Mouse (Mus musculus): ENCODE data around the gene Tnfsfm13. TPM values are rescaled to one million over a fixed set of nuclear protein-coding genes. Genes with fewer than 3 reads are reported as not detected.

Tnfsfm13 gene
- total RNA-seq, 2 experiments from 2014 or later = 0.87 to 2.1 TPM

DNA sequence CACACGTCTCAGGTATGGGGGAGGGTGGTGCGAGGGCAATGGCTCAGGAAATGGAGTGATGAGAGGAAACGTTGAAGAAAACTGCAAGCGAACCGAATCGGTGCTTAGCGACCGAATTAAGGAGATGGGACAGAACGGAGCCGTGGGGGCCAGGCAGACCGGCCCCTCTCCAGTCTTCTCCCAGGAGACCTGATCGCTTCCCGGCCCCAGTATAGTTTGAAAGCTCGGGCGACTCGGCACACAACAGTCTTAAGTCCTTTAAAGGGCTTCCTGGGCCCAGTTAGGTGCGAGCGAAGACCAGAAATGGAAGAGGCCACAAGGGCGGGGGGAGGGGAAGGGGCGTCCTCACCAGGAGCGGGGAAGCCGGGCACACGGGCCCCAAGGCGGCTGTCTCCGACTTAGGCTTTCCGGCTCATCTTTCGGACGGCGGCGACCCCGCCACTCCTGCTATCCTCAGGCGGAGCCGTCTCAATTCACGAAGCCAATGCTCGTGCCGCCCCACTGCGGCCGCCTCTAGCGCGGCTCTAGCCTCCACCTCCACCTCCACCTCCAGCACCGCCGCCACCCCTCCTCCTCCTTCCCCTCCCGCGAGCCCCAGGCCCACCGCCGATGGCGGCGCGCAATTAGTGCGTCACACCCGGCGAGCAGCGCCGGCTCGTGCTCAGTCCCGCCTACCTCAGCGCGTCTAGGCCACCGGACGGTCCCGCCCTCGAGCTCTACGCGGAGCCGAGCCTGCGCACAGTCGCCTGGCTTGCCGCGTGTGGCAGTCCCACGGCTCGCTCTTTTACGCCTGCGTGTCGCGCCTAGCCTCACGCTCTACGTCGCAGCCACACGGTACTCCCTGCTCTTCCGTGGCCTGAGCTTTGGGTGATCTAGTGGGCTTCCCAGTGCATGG is 14.3 kb downstream of the Tnfsfm13 start, which contains the start of gene Senp3:
Gene Senp3, minus strand, starts transcription at position 771 of the 895 bp plus-strand sequence.
- DNase-seq = peak; percentile 97

DNA sequence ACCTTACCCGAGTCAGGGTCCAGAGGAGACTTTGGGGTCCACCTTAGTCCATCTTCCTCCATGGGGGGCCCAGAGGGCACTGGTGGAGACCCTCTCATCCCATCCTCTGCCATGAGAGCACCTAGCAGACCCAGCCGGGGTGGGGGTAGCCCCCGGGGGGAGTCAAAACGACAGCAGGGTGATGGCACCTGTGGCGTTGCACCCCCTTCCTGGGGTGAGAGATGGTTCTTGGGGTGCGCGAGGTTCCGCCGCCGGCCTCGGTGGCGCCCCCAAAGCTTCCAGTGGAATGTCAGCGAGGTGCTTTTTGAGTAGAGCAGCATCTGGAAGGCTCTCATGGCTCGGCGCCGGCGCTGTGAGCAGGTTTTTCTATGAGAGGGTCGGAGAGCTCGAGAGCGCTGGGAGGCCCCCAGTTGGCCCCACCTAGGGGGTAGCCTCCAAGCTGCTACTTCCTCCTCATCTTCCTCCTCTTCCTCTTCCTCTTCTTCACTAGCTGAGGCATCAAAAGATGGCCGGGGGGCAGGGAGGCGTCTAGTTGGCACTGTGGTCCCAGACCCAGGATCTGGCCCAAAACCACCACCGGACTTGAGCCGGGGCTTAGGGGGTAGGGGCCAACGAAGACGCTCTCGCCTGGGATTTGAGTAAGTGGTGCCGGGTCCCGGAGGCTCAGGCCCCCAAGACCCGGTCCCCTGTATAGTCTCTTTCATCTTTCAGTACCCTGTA is 15.6 kb downstream of the Tnfsfm13 start:
- DNase-seq = no peak

DNA sequence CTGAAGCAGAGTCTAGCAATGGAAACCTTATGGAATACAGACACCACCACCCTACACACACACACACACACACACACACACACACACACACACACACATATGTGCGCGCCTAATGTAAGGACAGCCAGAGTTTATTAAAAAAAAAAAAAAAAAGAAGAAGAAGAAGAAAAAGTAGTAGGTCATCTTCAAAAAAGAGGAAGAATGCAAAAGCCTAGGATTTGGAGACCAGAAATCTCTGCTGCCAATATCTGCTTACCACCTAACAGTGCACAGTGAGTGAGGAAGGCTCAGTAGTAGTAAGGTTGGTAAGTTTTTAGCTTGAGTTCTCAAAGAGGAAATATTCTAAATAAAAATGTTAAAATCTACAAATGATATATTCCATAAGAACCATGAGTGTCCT is 16.8 kb downstream of the Tnfsfm13 start:
- DNase-seq = no peak

DNA sequence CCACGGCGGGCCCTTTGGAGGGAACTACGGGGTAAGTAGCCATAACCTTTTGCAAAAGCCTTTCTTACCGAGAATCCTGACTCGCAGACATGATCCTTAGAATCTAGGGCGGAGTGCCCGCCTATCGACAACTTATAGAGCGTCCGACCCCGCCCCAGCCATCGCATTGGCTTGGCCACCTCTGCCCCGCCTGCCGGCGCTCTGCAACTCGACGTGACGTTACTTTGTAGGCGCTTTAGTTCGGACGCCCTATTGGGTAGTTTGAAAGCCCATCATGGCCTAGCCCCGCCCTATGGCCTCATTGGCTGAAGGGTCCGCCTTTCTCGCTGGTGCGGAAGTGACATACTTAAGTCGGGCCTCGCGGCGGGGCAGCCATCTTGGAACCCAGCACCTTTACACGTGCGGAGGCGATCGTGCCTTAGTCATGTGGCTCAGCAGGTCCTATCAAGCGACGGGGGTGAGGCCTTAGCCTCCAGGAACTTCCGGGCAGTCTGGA is 23.6 kb downstream of the Tnfsfm13 start, which contains the start of gene Eif4a1:
Gene Eif4a1, minus strand, starts transcription at position 213 of the 496 bp plus-strand sequence.
- peak; percentile 100 for DNase-seq

DNA sequence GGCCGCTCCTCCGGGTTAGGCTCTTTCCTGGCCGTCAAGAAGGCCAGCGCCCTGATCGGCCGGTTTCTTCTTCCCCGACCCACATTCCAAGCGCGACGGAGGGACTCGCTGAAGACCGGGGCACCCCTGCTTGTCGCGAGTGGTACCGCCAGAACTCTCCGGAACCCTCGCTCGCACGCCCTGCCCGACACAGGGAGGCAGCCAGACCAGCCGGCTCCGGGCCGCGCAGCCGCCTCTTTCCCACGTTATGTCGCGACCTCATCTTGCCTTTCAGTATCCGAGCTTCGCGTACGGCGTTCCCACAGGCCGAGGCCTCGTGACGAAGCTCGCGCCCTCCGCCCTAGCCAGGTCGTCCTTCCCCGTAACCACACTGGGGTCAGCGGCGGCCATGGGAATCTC is 24.2 kb downstream of the Tnfsfm13 start:
- DNase-seq = no peak

DNA sequence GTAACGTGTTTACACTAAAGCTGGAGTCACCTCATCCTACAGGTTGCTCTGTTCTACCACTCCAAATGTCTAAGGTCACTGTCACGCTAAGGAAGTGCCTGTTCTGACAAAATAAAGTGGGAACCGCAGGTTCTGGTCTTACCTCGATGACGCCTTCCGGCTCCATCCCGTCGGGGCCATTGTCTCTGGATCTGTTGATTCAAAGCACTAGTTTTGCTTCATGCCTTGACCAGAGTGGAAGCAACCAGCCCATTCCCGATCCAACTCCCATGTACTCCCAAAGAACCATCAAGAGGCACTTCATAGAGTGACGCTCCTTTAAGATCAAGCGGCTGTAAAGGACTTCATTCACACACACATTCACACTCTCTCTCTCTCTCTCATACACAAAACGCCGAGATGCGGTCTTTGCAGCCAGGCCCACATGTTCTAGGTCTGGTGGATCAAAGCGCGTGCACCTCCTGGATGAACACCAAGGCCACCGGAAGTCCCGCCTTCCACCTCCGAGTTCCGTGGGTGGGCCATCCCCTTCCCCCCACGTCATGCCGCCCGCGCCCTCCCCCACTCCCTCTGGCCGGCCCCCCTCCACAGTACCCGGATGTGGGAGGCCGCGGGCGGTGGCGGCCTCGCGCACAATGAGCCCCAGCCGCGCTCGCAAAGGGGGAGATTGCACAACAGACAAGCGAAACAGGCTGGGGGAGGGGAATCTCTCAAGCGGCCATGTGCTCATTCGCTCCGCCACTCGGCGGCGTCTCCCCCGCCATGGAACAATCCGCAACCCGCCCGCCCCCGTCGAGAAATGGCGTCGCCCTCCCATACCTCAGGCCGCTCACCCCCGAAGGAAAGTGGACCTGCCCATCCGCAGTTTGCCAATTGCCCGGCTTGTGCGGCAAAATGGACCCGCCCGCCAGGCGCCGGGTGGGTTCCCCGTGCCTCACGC is 24.8 kb downstream of the Tnfsfm13 start:
- peak; percentile 94 for DNase-seq

DNA sequence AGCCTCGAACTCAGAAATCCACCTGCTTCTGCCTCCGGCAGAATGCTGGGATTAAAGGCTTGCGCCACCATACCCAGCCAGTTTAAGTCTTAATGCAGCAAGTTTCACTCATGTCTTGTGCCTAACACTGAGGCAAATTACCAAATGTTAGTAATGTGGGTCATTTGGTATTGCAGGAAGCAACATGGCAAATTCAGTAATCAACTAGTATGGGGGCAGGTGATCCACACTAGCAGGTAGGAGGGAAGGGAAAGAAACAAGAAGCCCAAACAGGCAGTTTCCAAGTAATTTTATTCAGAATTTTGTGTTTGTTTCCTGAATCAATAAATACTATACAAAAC is 29.3 kb downstream of the Tnfsfm13 start:
- no peak for DNase-seq

DNA sequence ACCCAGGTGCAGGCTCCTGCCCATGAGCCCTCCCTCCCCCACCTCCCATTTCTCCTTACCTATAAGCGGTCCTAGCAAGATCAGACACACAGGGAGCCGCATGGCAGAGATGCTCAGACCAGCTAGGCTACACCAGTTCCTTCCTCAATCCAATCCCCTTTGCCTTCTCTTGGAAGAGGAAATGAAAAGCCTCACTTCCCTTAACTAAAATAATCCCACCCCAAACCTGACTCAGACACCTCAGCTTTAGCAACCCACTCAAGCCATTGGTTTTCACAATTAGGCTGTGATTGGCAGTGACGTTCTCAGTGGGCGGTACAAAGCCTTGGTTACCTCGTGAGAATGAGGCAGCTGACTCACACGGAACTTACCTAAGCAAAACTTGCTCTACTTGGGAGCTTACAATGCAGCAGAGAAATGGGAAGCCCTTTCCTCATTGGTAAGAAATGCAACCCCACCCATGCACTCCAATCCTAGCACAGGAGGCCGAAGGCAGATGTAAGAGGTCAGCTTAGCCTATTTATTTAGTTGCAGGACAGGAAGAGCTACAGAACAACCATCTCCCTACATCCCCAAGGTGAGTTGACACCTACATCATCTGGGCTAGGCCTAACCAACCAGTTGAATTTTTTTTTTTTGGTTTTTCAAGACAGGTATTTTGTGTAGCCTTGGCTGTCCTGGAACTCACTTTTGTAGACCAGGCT is 29.8 kb downstream of the Tnfsfm13 start, which contains the start of gene Cd68:
Gene Cd68, minus strand, starts transcription at position 193 of the 704 bp plus-strand sequence.
- DNase-seq = no peak

DNA sequence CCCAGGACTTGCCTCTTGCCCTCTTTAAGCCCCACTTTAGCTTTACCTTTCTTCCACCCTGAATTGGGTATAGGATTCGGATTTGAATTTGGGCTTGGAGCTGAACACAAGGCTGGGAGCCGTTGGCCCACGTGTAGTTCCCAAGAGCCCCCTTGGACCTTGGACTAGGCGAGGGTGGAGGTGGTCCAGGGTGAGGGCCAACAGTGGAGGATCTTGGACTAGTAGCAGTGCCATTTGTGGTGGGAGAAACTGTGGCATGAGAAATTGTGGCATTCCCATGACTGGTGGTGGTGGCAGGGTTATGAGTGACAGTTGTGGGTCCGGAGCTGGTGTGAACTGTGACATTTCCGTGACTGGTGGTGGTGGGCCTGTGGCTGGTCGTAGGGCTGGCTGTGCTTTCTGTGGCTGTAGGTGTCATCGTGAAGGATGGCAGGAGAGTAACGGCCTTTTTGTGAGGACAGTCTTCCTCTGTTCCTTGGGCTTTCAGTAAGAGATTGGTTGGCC is 30.4 kb downstream of the Tnfsfm13 start:
- no peak for DNase-seq

DNA sequence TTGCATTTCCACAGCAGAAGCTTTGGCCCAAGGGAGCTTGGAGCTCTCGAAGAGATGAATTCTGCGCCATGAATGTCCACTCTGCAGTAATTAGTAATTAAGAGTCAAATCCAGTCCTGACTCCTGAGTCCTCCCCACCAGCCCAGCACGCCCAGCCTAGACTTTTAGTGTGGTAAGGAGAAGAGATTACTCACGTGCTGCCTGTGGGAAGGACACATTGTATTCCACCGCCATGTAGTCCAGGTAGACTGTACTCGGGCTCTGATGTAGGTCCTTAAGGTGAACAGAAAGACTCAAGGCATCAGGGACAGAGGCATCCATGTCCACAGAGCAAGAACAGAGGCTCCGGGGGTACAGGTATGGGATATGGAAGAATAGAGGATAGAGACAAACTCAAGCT is 31.1 kb downstream of the Tnfsfm13 start:
- no peak for DNase-seq

DNA sequence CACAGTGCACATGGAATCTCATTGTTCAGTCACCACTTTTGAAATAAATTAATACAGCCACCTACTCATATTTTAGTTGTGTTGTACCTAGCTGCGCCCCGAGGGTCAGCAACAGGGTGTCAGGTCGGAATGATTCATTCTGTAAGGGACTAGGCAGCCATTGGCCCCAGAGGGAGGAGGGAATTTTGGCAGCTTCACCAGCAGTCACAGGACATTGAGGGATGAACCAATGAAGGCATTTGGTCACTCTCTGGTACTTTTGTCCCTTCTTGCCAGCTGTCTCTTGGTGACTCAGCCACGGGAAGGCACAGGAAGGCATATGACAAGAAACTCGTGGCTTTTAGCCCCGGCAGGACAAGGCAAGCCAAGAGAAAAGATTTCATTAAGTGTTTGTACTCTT is 32.1 kb downstream of the Tnfsfm13 start:
- DNase-seq = peak; percentile 20

DNA sequence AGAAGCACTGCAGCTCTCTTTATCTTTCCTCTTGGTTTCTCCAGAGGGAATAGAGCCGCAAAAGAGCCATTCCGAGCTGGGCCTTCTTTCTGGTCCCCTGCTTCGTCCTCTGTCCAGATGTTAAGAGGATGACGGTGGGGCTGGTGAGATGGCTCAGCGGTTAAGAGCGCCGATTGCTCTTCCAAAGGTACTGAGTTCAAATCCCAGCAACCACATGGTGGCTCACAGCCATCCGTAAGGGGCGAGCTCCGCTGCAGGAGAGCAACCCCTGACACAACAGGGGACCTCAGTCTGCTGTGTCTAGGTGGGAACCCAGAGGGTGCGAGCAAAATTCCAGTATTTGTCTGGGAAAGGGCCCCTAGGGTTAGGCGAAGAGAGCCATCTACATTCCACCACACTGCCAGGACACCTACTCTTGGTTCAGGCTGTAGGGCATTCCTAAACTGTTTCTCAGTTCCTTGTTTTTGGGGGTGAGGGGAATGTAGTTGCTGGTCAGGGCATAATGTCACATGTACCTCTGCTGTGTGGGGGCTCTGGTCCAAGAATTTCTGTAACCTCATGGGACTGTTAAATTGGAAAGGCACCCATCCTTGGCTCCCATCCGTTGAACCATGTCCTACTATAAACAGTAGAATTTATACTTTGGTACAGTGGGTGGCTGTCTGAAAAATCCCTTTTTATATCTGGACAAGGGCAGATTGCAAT is 32.8 kb downstream of the Tnfsfm13 start:
- no peak for DNase-seq

DNA sequence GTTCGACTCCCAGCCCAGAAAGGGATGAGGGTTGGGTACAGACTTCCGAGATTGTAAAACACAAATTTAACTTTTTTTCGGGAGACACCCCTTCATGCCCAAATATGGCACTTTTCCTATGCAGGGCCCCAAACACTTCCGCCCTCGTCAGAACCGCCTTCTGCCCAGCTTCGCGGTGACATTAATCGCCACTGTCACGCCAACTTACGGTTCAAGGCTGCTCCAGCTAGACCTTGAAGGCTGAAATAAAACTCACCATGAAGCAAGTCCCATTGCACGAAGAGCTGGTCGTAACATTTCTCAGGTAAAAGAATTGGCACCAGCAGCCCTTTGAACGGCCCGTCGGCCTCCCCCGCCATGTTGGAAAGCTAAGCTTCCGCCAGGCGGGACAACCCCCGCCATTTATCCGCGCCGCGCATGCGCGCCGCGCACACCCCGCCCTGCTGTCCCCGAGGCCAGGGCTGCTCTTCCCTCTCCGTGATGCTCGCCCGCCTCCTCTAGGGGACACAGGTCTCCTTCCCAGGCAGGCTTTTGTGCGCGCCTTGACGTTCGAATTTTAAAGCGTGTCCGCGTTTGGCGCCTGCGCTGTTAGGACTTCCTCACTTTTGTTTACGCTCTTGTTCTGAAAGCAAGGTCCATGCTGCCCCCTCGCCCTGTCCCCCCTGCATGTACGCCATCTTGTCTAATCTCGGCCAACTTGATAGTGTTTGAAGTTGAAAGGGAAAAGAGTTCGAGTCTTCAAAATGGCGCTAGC is 33.5 kb downstream of the Tnfsfm13 start, which contains the start of gene Mpdu1:
Gene Mpdu1, minus strand, starts transcription at position 430 of the 754 bp plus-strand sequence.
- peak; percentile 95 for DNase-seq

DNA sequence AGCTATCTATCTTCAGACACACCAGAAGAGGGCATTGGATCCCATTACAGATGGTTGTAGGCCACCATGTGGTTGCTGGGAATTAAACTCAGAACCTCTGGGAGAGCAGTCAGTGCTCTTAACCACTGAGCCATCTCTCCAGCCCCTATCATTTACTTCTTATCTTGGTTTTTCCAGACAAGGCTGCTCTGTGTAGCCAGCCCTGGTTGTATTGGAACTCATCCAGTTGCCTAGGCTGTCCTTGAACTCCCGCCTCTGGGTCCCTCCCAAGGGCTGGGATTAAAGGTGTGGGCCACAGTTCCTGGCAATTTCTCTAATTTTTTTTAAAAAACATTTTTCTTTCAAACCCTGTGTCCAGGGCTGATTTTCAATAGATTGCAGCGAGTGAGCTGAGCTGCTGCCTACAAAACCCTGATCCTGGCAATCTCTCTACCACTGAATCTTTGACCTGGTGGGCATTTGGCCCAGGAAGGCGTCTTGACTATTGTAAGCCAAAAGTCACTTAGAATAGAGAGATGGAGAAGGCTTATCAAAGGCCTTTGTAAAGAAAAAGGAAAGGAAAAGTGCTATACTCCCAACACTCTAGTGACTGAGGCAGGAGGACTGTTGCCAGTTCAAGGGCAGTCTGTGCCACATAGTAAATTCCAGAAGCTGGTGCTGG is 34.5 kb downstream of the Tnfsfm13 start:
- DNase-seq = no peak

DNA sequence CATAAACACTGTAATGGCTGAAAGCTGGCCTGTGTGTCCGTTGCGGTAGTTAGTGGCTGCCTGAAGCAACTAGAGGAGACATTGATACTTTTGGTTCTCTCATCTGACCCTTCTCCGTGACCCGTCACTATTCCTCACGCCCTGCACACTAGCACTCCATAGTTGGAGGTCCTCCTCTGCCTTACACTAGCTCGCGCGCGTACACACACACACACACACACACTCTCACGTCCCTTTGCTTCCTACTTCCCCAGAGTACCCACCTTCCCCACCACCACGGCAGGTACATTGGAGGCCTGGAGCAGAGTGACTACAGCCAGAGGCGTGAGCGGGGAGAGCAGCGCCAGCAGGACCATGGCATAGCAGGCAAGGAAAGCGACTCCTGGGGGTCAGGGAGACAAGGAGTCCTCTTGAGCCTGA is 38.4 kb downstream of the Tnfsfm13 start:
- DNase-seq = no peak

DNA sequence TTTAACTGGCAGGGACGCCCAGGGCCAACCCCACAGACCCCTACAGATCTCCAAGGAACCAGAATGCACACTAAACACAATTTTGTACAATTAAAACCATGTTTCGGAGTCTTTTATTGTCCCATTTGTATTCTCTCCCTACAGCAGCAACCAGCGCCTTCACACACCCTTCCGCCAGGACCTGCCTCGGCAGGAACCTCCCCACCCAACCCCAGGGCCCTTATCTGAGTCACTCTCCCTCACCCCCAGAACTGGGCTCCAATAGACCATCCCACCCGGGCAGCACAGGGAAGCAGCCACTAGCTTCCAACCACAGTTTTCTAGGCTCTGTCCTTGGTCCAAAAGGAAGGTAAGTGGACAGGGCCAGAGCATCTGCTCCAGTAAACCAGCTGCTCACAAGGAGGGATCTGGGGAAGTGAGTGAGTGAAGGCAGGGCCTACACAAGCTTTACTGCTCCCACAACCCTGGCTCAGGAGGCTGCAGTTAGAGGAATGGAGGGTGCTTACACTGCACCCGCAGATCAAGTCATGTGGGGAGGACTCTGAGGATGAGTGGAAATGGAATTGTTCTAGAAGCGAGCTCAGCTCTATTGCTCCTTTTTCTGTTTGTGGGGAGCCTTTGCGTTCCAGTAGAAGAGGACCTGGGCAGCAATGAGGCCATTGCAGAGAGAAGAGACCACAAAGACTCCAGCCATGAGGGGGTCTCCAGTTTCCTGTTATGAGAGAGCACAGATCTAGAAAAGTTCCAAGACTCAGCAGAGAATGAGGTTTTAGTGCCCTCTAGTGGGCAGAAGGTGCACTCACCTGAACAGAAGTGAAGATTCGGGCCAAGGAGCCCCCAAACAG is 39.1 kb downstream of the Tnfsfm13 start:
- DNase-seq = no peak

DNA sequence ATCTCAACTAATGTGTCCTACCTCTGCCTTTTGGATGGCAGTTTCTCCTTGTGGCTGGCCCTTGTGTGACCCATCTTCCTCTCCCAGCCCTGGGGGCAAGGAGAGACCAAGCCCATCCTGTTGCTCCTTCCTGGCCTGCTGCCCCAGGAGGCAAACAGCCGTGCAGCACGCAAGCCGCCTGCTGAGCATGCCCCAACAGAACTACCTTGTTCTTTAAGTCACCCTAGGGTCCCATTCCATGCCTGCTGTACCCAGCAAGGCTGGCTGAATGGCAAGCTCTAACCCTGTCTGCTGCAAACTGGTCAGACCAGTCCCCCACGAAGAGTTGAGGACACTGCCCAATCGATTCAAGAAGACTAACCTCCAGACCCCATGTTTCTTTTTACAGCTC is 39.8 kb downstream of the Tnfsfm13 start:
- no peak for DNase-seq
